Mouse (Mus musculus) midbrain, embryonic 16.5 days (tissue): ENCODE data around the gene Serpina3m. TPM values are rescaled to one million over a fixed set of nuclear protein-coding genes. Genes with fewer than 3 reads are reported as not detected.
A peak's percentile ranks its signal among the peaks of the same experiment; 100 is the strongest.

ENCODE experiments used
- ATAC-seq: fragments of 200-750 bp; cut with Nextera tagmentation; 2 replicates; pipeline ENCODE4 v1.8.0; 2017; ENCODE audit warnings: moderate TSS enrichment
- H3K27ac ChIP-seq: fragments of 300-500 bp; sonication (generic); 2 replicates; pipeline ENCODE4 v1.5.1; 2014; ENCODE audit warnings: mild to moderate bottlenecking, low read length, mixed read lengths
- H3K27me3 ChIP-seq: fragments of 300-500 bp; sonication (generic); 2 replicates; pipeline ENCODE4 v1.6.1; 2014; ENCODE audit warnings: low read depth, low read length, mixed read lengths; ENCODE audit not compliant: control insufficient read depth, insufficient read depth
- H3K36me3 ChIP-seq: fragments of 300-500 bp; sonication (generic); 2 replicates; pipeline ENCODE4 v1.6.1; 2014; ENCODE audit warnings: mild to moderate bottlenecking, low read length, moderate library complexity, mixed read lengths; ENCODE audit not compliant: control insufficient read depth, insufficient read depth
- H3K4me1 ChIP-seq: fragments of 300-500 bp; sonication (generic); 2 replicates; pipeline ENCODE4 v1.6.1; 2014; ENCODE audit warnings: mild to moderate bottlenecking, low read length, mixed read lengths; ENCODE audit not compliant: control insufficient read depth, insufficient read depth
- H3K4me2 ChIP-seq: fragments of 300-500 bp; sonication (generic); 2 replicates; pipeline ENCODE4 v1.6.1; 2014; ENCODE audit warnings: mild to moderate bottlenecking, low read length, mixed read lengths
- H3K4me3 ChIP-seq: fragments of 300-500 bp; sonication (generic); 2 replicates; pipeline ENCODE4 v1.5.1; 2014; ENCODE audit warnings: low read depth, mild to moderate bottlenecking, low read length, moderate library complexity, mixed read lengths
- H3K9ac ChIP-seq: fragments of 300-500 bp; sonication (generic); 2 replicates; pipeline ENCODE4 v1.6.1; 2014; ENCODE audit warnings: low read depth, low read length, mixed read lengths
- H3K9me3 ChIP-seq: fragments of 300-500 bp; sonication (generic); replicated peaks from 2 replicates; pipeline ENCODE4 v1.6.1; 2014; ENCODE audit warnings: mild to moderate bottlenecking, low read length, mixed read lengths; ENCODE audit not compliant: control insufficient read depth, poor library complexity, severe bottlenecking
- WGBS: fragments of 180-500 bp; shearing (Covaris S2); extraction: QIAGEN DNeasy Blood & Tissue Kit; methylation state at CpG from one replicate; pipeline ENCODE4 v1.1.7; 2014; 5-methylcytosine and 5-hydroxymethylcytosine counted together
- polyA plus RNA-seq: library from polyadenylated mRNA; unstranded; fragments of >200 nt; fragmentation: Nextera tagmentation; extraction: Ambion mirVana; gene quantifications from 2 replicates; pipeline ENCODE4 v1.2.1, GENCODE M21; 2015

The Serpina3m gene
- polyA plus RNA-seq, 1 experiment from 2014 or later = not detected

GRCm38 (mm10) chr12:104412507-104412906, 74.2 kb downstream of the Serpina3m start:
- Histone ChIP-seq H3K9me3 (no peaks in the 10 kb centered on the region), H3K9ac (no peak overlapping the region), H3K36me3 (no peaks in the 10 kb centered on the region), H3K4me3 (no peak overlapping the region), H3K4me2 (no peak overlapping the region), H3K27ac (no peak overlapping the region), H3K27me3 (no peaks in the 10 kb centered on the region), H3K4me1 (no peaks in the 10 kb centered on the region)
- ATAC-seq = no peak
- WGBS = 91% methylated on average over 6 of the region's 6 CpGs

GRCm38 (mm10) chr12:104414576-104414975, 76.3 kb downstream of the Serpina3m start:
- H3K27me3 ChIP-seq = no peaks in the 10 kb centered on the region

GRCm38 (mm10) chr12:104415625-104416315, 77.5 kb downstream of the Serpina3m start:
- H3K4me1 ChIP-seq = no peaks in the 10 kb centered on the region; the same call in 1 of the 2 replicates
- no peak overlapping the region for H3K9ac ChIP-seq
- H3K36me3 ChIP-seq = no peaks in the 10 kb centered on the region
- H3K27ac ChIP-seq = no peak overlapping the region
- ATAC-seq = no peak
- no peaks in the 10 kb centered on the region for H3K9me3 ChIP-seq
- no peak overlapping the region for H3K4me3 ChIP-seq
- 63% methylated on average over 6 of the region's 6 CpGs for WGBS
- H3K27me3 ChIP-seq = no peaks in the 10 kb centered on the region
- H3K4me2 ChIP-seq = no peak overlapping the region

More at GRCm38 (mm10) chr12:104414576-104414975, 76.3 kb downstream of the Serpina3m start:
- Histone ChIP-seq H3K4me3 (no peak overlapping the region), H3K9me3 (no peaks in the 10 kb centered on the region), H3K4me2 (no peak overlapping the region), H3K4me1 (no peaks in the 10 kb centered on the region; the same call in 1 of the 2 replicates), H3K27ac (no peak overlapping the region), H3K36me3 (no peaks in the 10 kb centered on the region), H3K9ac (no peak overlapping the region)
- no peak for ATAC-seq
- 60% methylated on average over 2 of the region's 2 CpGs for WGBS

GRCm38 (mm10) chr12:104418340-104419135, 80.3 kb downstream of the Serpina3m start:
- peak; percentile 83 for ATAC-seq
- peak overlapping the region; percentile 54 for H3K4me2 ChIP-seq
- no peaks in the 10 kb centered on the region for H3K36me3 ChIP-seq
- H3K4me1 ChIP-seq = no peaks in the 10 kb centered on the region; the same call in 1 of the 2 replicates
- H3K4me3 ChIP-seq = peak overlapping the region; percentile 32
- H3K9ac ChIP-seq = peak overlapping the region; percentile 49; the same call in 1 of the 2 replicates
- 19% methylated on average over 13 of the region's 17 CpGs for WGBS
- no peaks in the 10 kb centered on the region for H3K9me3 ChIP-seq
- no peak overlapping the region for H3K27ac ChIP-seq
- H3K27me3 ChIP-seq = no peaks in the 10 kb centered on the region

GRCm38 (mm10) chr12:104419136-104419462, 80.8 kb downstream of the Serpina3m start:
- Histone ChIP-seq H3K4me1 (no peaks in the 10 kb centered on the region; the same call in 1 of the 2 replicates), H3K9me3 (no peaks in the 10 kb centered on the region), H3K27ac (no peak overlapping the region), H3K36me3 (no peaks in the 10 kb centered on the region), H3K27me3 (no peaks in the 10 kb centered on the region), H3K4me3 (no peak overlapping the region), H3K4me2 (no peak overlapping the region), H3K9ac (no peak overlapping the region)
- 8% methylated on average over 2 of the region's 2 CpGs for WGBS
- ATAC-seq = peak; percentile 57

GRCm38 (mm10) chr12:104422615-104423392, 84.5 kb downstream of the Serpina3m start:
- H3K4me2 ChIP-seq = no peak overlapping the region
- H3K4me3 ChIP-seq = no peak overlapping the region
- no peak overlapping the region for H3K9ac ChIP-seq
- H3K9me3 ChIP-seq = no peaks in the 10 kb centered on the region
- no peak overlapping the region for H3K27ac ChIP-seq
- H3K36me3 ChIP-seq = no peaks in the 10 kb centered on the region
- no peaks in the 10 kb centered on the region; the same call in 1 of the 2 replicates for H3K4me1 ChIP-seq
- WGBS = 82% methylated on average over 11 of the region's 11 CpGs
- H3K27me3 ChIP-seq = no peaks in the 10 kb centered on the region
- no peak for ATAC-seq

- no peak overlapping the region for H3K4me2 ChIP-seq
- H3K9me3 ChIP-seq = no peaks in the 10 kb centered on the region
- 88% methylated on average over 3 of the region's 3 CpGs for WGBS
Observed at GRCm38 (mm10) chr12:104425591-104425990, 87.3 kb downstream of the Serpina3m start.

GRCm38 (mm10) chr12:104426915-104427314, 88.6 kb downstream of the Serpina3m start:
- Histone ChIP-seq H3K36me3 (no peaks in the 10 kb centered on the region), H3K4me2 (no peak overlapping the region), H3K27me3 (no peaks in the 10 kb centered on the region), H3K27ac (no peak overlapping the region), H3K4me3 (no peak overlapping the region), H3K9ac (no peak overlapping the region), H3K9me3 (no peaks in the 10 kb centered on the region), H3K4me1 (no peaks in the 10 kb centered on the region)
- 4% methylated on average over 7 of the region's 7 CpGs for WGBS
- peak; percentile 68 for ATAC-seq

More at GRCm38 (mm10) chr12:104425591-104425990, 87.3 kb downstream of the Serpina3m start:
- Histone ChIP-seq H3K36me3 (no peaks in the 10 kb centered on the region), H3K4me1 (no peaks in the 10 kb centered on the region), H3K4me3 (no peak overlapping the region), H3K27ac (no peak overlapping the region), H3K9ac (no peak overlapping the region), H3K27me3 (no peaks in the 10 kb centered on the region)
- ATAC-seq = no peak
